Mouse (Mus musculus): ENCODE data around the gene Smg7.

The Smg7 gene

DNA sequence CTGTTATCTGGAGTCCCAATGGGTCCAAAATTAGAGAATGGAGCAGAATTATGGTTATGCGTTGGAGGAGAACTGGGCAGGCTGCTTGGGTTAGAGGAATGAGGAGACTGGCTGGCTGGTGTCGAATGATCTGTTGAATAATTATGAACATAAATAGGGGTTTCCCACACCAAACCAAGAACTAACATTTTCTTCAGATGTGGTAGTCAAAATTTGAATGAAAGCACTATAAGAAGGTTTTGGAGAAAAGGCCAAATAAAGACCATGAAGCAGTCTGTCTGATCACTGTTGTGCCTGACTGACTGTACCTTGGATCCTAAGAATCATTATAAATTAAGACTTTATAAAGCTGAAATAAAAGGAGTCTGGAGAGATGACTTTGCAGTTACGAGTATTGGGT is 62.1 kb downstream of the Smg7 start:
- no peak for DNase-seq (ENCODE audit: low read depth)

DNA sequence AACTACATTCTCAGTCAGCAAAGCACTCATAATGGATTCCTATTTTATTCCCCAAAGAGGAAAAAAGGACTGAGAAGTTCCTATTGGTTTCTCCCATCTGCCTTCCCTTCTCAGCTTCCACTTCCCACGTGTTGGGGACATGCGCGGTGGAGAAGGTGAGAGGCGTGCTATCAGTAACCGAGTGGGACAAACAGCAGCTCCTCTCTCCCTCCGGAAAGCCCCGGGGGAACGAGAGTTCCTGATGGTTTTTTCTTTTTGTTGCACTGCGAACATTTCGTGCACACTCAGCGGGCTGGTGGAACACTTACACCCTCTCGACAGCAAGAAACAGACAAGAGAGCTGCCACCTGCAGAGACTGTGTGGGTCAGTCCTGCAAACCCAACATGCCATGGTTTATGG is 63.6 kb downstream of the Smg7 start:
- no peak for DNase-seq (ENCODE audit: low read depth)

DNA sequence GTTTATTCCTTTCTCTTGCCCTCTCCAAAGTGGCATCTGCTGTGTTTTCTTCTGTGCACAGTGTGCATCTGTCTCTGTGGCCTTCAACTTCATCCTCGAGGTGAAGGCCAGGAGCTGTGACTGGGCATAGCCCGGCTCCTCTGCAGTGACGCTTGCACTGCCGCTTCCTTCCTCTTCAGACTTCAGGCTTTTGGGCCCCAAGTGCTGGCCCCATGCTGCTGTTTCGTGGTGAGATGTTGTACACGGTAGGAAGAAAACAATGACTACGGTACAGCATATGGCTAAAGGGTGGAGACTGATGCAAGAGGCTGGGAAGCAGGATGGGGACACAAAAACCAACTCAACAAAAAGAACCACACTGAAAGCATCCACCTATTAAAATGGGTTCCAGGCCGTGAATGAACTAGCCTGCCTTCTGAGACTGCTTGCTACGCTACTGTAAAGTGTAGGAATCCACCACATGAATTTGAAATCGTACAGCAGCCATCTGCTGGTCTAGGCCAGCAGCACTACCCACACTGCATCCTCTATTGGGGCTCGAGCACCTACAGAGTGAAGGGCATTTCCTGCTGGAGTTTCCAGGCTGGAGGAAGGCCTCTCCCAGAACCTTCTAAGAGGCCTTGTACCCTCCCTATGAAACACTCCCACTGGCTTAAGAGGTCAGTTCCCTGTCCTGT is 64.3 kb downstream of the Smg7 start:
- no peak for DNase-seq (ENCODE audit: low read depth)

- DNase-seq (ENCODE audit: low read depth) = no peak
Observed at GRCm38 (mm10) chr1:152835061-152835460, 67.4 kb downstream of the Smg7 start.

- DNase-seq (ENCODE audit: low read depth) = no peak
Observed at GRCm38 (mm10) chr1:152832316-152832715, 70.1 kb downstream of the Smg7 start.

- no peak for DNase-seq (ENCODE audit: low read depth)
Observed at GRCm38 (mm10) chr1:152831619-152832018, 70.8 kb downstream of the Smg7 start.

DNA sequence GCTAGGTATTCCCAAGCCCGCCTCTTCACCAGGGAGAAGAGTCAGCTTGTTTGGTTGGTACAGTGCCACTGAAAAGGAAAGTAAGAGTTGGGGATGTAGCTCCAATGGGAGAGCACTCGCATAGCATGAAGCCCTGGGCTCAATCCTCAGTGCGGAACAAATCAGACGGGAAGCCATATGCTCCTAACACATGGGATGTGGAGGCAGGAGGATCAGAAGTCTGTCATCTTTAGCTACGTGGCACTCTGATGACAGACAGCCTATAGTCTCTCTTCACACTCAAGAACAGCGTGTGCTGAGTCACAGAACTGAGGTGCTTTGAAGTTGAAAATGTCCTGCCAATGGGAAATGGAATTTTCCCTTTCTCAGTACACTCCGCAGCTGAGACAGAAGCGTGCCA is 71.4 kb downstream of the Smg7 start:
- DNase-seq (ENCODE audit: low read depth) = no peak

DNA sequence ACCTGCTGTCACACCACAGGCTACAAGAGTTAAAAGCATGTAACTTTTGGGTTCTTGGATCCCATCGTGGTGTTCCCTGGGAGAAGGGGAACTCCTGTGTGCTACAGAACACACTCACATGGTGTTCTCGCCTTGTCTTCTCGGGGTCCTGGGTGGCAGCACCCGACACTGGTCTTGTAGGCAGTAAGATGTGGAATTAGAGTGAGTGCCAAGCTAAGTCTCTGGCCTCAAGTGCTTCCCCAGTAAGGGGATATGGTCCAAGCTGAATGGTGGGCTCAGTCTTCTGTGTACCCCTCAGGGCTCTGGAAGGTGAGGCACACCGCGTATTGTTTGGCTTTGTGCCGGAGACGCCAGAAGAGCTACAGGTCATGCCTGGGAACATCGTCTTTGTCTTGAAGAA is 72.4 kb downstream of the Smg7 start:
- no peak for DNase-seq (ENCODE audit: low read depth)

GRCm38 (mm10) chr1:152828637-152829355 is 73.7 kb downstream of the Smg7 start:
- no peak for DNase-seq (ENCODE audit: low read depth)

GRCm38 (mm10) chr1:152828168-152828567 is 74.3 kb downstream of the Smg7 start:
- DNase-seq (ENCODE audit: low read depth) = no peak

DNA sequence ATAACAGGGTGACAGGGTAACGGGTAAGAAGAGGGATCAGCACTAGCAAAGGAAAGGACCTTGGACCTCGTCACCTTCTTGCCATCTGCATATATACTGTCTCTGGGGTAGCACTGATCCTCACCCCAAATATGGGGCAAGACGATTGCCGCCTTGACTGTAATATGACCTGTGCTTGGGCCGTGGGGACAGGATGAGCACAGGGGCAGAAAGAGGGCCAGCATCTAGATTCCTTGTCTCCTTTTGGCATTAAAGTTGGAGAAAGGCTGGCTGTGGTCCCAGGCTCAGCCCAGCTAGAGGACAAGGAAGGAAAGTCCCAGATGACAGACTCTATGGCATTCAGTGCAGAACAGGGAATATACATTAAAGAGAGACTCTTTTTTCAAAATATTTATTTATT is 76.0 kb downstream of the Smg7 start:
- no peak for DNase-seq (ENCODE audit: low read depth)

DNA sequence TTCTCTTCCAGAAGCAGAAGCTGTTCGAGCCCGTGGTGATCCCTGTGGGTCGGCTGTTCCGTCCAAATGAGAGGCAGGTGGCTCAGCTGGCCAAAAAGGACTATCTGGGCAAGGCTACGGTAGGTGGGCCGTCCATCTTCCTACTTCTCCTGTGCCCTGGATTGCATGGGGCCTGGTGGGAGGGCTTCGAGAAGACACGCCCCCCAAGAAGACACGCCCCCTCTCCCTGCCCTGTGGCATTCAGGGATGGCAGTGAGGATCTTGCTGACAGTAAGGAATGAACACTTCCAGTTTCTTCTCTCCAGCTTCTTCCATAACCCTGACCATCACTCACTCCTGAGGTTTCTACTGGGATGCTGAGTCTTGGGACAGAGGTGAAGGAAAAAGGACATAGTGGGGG is 78.2 kb downstream of the Smg7 start:
- DNase-seq (ENCODE audit: low read depth) = no peak

DNA sequence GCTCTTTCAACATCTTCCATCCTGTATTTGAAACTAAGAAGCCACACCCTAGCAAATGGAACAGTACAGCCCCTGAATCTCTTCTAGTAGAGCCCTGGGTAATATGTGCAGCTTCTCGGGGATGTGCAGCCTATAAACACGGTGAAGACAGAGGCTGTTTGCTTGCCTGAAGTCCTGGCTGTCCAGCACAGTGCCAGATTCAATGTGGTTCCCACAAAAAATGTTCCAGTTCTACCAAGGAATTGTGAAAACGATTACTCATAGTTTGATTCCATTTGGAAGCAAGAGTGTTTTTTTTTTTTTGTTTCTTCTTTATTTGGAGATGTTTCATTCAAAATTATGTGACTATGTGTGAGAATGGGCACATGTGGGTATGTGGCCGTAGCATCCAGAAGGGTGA is 80.7 kb downstream of the Smg7 start:
- no peak for DNase-seq (ENCODE audit: low read depth)

GRCm38 (mm10) chr1:152820911-152821695 is 81.3 kb downstream of the Smg7 start:
- no peak for DNase-seq (ENCODE audit: low read depth)

- no peak for DNase-seq (ENCODE audit: low read depth)
Observed at GRCm38 (mm10) chr1:152819558-152819957, 82.9 kb downstream of the Smg7 start.

- DNase-seq (ENCODE audit: low read depth) = no peak
Observed at GRCm38 (mm10) chr1:152817794-152818193, 84.7 kb downstream of the Smg7 start.

GRCm38 (mm10) chr1:152817027-152817769 is 85.2 kb downstream of the Smg7 start:
- DNase-seq (ENCODE audit: low read depth) = no peak

GRCm38 (mm10) chr1:152815265-152815701 is 87.2 kb downstream of the Smg7 start:
- DNase-seq (ENCODE audit: low read depth) = peak; percentile 22

DNA sequence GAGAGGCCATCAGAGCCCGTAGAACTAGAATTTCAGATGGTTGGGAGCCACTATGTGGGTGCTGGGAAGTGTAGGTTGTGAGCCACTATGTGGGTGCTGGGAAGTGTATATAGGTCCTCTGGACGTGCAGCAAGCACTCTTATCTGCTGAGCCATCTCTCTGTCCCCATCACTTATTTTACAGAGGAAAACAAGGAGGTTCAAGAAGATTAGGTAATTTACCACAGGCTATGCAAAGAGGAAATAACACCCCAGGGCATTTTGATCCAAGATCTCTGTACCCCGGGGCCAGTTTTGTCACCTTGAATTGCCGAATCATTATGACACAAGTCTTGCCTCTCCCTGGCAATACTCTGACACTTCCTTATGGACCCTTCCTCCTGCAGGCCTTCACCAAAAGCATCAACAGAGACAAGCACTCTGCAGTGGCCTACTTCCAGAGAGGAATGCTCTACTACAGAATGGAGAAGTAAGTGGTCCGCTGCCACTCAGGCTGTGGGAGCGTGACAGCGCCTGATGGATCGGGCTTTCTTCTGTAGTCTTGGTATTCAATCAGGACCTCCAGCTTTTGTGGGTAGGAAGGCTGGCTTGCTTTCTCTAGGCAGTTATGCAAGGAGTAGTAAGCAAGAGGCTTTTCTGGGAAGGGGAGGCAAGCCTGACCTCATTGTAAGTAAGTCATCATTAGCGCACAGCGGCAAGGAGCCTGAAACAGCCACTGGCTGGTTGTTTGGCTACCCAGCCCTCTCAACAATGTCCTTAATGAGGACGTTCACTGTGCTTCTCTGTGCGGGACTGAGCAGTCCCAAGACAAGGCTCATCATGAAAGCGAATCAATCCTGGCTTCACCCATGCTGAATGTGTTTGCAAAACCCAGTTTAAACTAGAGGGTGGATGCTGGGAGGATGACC is 91.7 kb downstream of the Smg7 start:
- no peak for DNase-seq (ENCODE audit: low read depth)

DNA sequence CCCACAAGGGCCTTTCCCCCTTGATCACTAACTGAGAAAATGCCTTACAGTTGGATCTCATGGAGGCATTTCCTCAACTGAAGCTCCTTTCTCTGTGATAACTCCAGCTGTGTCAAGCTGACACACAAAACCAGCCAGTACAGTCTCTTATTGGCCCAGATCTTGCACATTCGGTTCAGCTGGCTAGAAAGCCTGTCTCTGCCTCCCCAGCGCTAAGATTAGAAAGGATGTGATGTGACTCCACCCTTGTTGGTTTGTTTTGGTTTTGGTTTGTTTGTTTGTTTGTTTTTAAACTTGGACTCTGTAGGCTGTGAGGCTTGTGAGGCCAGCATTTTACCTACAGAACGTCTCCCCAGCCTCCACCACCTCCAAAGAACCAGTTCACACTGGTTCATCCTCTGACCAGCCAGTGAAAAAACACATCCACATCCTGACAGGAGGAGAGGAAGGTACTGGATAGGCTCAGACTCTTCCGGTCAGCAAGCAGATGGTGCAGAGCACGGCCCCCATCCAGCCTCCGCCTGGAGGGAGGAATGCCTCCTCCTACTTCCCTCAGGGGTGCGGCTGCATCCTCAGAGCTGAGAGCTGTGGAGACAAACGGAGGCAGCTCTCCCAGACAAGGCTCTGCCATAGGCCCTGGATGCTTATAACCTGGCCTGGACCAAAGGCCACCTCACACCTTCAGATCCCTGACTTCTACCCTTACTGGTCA is 92.7 kb downstream of the Smg7 start:
- DNase-seq (ENCODE audit: low read depth) = no peak

DNA sequence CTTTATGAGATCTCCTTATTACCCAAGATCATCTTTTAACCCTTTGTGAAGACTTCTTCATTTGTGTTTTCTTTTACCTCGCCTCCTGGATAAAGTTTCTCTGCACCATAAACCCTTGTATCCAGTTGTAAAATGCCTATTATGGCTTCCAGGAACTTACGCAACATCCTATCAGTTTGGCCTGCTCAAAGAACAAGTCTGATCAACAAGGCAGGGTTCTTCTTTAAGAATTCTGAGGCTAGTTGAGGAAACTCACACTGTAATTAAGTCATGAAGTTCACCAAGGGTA is 94.1 kb downstream of the Smg7 start:
- DNase-seq (ENCODE audit: low read depth) = no peak

Data from induced T-regulatory cell, adult 2 months (primary cell).